Mouse (Mus musculus) ovary, adult 18-20 months (tissue): Measurements from ENCODE around the gene Fndc5.
A peak's percentile ranks its signal among the peaks of the same experiment; 100 is the strongest.

ENCODE experiments used
- DNase-seq: peaks from one replicate; pipeline ENCODE4 v3.0.0; 2022; ENCODE audit warnings: low spot score, mixed read lengths

Fndc5 gene

GRCm38 (mm10) chr4:129136579-129137391 lies at the start of gene Fndc5:
Fndc5 (plus strand) TSS chr4:129136999.
- DNase-seq = no peak

- DNase-seq = no peak
Observed at GRCm38 (mm10) chr4:129087850-129088249, 48.9 kb upstream of the Fndc5 start.

- no peak for DNase-seq
Observed at GRCm38 (mm10) chr4:129095276-129095675, 41.5 kb upstream of the Fndc5 start.

- DNase-seq = no peak
Observed at GRCm38 (mm10) chr4:129097006-129097405, 39.8 kb upstream of the Fndc5 start.

GRCm38 (mm10) chr4:129102133-129102829 lies 34.5 kb upstream of the Fndc5 start:
- DNase-seq = no peak

- no peak for DNase-seq
Observed at GRCm38 (mm10) chr4:129105356-129105755, 31.4 kb upstream of the Fndc5 start, which contains the start of gene Tmem54. Tmem54 (plus strand) TSS chr4:129105548.

- DNase-seq = no peak
Observed at GRCm38 (mm10) chr4:129106073-129106472, 30.7 kb upstream of the Fndc5 start.

GRCm38 (mm10) chr4:129107348-129107899 lies 29.4 kb upstream of the Fndc5 start:
- DNase-seq = no peak

- DNase-seq = no peak
Observed at GRCm38 (mm10) chr4:129108624-129109023, 28.2 kb upstream of the Fndc5 start.

GRCm38 (mm10) chr4:129110804-129111203 lies 26.0 kb upstream of the Fndc5 start:
- DNase-seq = no peak

- DNase-seq = no peak
Observed at GRCm38 (mm10) chr4:129111350-129111749, 25.4 kb upstream of the Fndc5 start.

- no peak for DNase-seq
Observed at GRCm38 (mm10) chr4:129112231-129112630, 24.6 kb upstream of the Fndc5 start.

- DNase-seq = no peak
Observed at GRCm38 (mm10) chr4:129113083-129113988, 23.5 kb upstream of the Fndc5 start.

- DNase-seq = no peak
Observed at GRCm38 (mm10) chr4:129116703-129117102, 20.1 kb upstream of the Fndc5 start.

- no peak for DNase-seq
Observed at GRCm38 (mm10) chr4:129117720-129118510, 18.9 kb upstream of the Fndc5 start.

- no peak for DNase-seq
Observed at GRCm38 (mm10) chr4:129119708-129120107, 17.1 kb upstream of the Fndc5 start.

GRCm38 (mm10) chr4:129120520-129121445 lies 16.0 kb upstream of the Fndc5 start:
- DNase-seq = peak; percentile 44

GRCm38 (mm10) chr4:129121569-129122086 lies 15.2 kb upstream of the Fndc5 start, which contains the start of gene Hpca:
Hpca (minus strand) TSS chr4:129122036.
- no peak for DNase-seq

- DNase-seq = no peak
Observed at GRCm38 (mm10) chr4:129122107-129122506, 14.7 kb upstream of the Fndc5 start.

- no peak for DNase-seq
Observed at GRCm38 (mm10) chr4:129122719-129123118, 14.1 kb upstream of the Fndc5 start.
